Comparison of ENCODE assay signal across 14 mouse cellular contexts in the genomic region with DNA sequence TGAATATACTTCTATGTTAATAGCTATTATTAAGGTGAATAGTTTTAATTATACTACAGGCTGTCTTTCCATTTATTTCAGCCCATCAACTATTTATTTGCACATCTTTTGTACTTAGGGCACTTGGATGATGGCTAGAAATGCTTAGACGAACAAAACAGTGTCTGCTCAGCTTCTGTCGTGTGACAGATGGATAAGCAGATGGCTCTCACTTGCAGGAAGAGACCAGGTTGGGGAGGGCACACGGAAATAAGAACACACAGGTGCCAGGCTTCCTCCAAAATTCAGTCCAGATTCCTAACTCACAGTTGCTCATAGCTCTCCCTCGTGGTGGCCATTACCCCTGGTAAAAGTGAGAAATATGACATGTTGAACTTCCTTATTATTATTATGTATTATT.
A peak's percentile ranks its signal among the peaks of the same experiment; 100 is the strongest.
DNase-seq lines count a peak whose midpoint lies in the region; ATAC-seq and TF ChIP-seq lines count a peak whose summit lies in the region.
"Had no signal": no experiment of that assay in that cellular context is flagged by ENCODE, and none has a peak within 500 bp of the region (broad histone marks: within the 10 kb centered on the region; RNA-seq: fewer than 3 reads in every experiment).

No protein-coding gene starts in this region.

- DNase-seq in brain, adult 2 months (ENCODE audit: low read depth, low spot score) = peak; percentile 99
- DNase-seq in cerebellum, adult 18-20 months = peak; percentile 90 to 93
- DNase-seq in forebrain, postnatal 0 days = peak; percentile 22
- DNase-seq: adrenal gland, postnatal 25 days; heart, postnatal 10 days; lung, adult 18-20 months; retina, postnatal 1 day had no signal

- no peaks in the 10 kb centered on the region for H3K27me3 ChIP-seq in hindbrain, embryonic 16.5 days (replicated peaks; ENCODE audit: control insufficient read depth, insufficient read depth, low read length)
- no peaks in the 10 kb centered on the region for H3K27me3 ChIP-seq in hindbrain, embryonic 13.5 days
- H3K27me3 ChIP-seq in forebrain, postnatal 0 days (ENCODE audit: insufficient read depth, low read length) = no peaks in the 10 kb centered on the region
- H3K27me3 ChIP-seq in intestine, postnatal 0 days (replicated peaks; ENCODE audit: control insufficient read depth, insufficient read depth, low read length) = no peaks in the 10 kb centered on the region
- H3K27me3 ChIP-seq in heart, embryonic 11.5 days (ENCODE audit: control insufficient read depth, insufficient read depth, low read length) = no peaks in the 10 kb centered on the region
- H3K27me3 ChIP-seq: limb, embryonic 15.5 days; megakaryocyte, embryonic 14.5 days had no signal

- no peak for TF ChIP-seq CTCF in forebrain, postnatal 0 days (IDR thresholded peaks at IDR 0.05; ENCODE audit: low read depth)
- no peak for TF ChIP-seq CTCF in intestine, postnatal 0 days (IDR thresholded peaks at IDR 0.05; ENCODE audit: low read depth)

- peak; percentile 64; the same call in 1 of the 2 replicates for ATAC-seq in hindbrain, embryonic 16.5 days
- no peak for ATAC-seq in hindbrain, embryonic 13.5 days (ENCODE audit: low FRiP score)
- no peak for ATAC-seq in forebrain, postnatal 0 days
- ATAC-seq in intestine, postnatal 0 days = no peak
- no peak for ATAC-seq in heart, embryonic 11.5 days (replicated peaks; ENCODE audit: insufficient number of reproducible peaks, low FRiP score, low TSS enrichment)

- H3K4me2 ChIP-seq in hindbrain, embryonic 16.5 days (ENCODE audit: low read length) = no peak overlapping the region
- no peak overlapping the region for H3K4me2 ChIP-seq in hindbrain, embryonic 13.5 days
- H3K4me2 ChIP-seq in forebrain, postnatal 0 days (ENCODE audit: low read depth) = no peak overlapping the region
- H3K4me2 ChIP-seq in intestine, postnatal 0 days (replicated peaks; ENCODE audit: low read depth) = no peak overlapping the region
- no peak overlapping the region for H3K4me2 ChIP-seq in heart, embryonic 11.5 days
- H3K4me2 ChIP-seq: limb, embryonic 15.5 days had no signal

- no peaks in the 10 kb centered on the region for H3K4me1 ChIP-seq in hindbrain, embryonic 16.5 days (ENCODE audit: control insufficient read depth, insufficient read depth, low read depth, low read length)
- no peaks in the 10 kb centered on the region for H3K4me1 ChIP-seq in hindbrain, embryonic 13.5 days (replicated peaks)
- H3K4me1 ChIP-seq in forebrain, postnatal 0 days (ENCODE audit: insufficient read depth) = no peaks in the 10 kb centered on the region
- H3K4me1 ChIP-seq in intestine, postnatal 0 days (replicated peaks; ENCODE audit: control insufficient read depth, insufficient read depth, low read length) = no peaks in the 10 kb centered on the region
- H3K4me1 ChIP-seq in heart, embryonic 11.5 days (ENCODE audit: control insufficient read depth, insufficient read depth, low read length) = no peaks in the 10 kb centered on the region
- H3K4me1 ChIP-seq: limb, embryonic 15.5 days; megakaryocyte, embryonic 14.5 days had no signal

- no peak overlapping the region for H3K4me3 ChIP-seq in hindbrain, embryonic 16.5 days (ENCODE audit: low read length)
- no peak overlapping the region for H3K4me3 ChIP-seq in hindbrain, embryonic 13.5 days
- no peak overlapping the region for H3K4me3 ChIP-seq in forebrain, postnatal 0 days (ENCODE audit: low read depth, low read length)
- no peak overlapping the region for H3K4me3 ChIP-seq in intestine, postnatal 0 days (ENCODE audit: low read depth, low read length)
- H3K4me3 ChIP-seq in heart, embryonic 11.5 days (ENCODE audit: low read depth, low read length) = no peak overlapping the region
- H3K4me3 ChIP-seq: limb, embryonic 15.5 days; megakaryocyte, embryonic 14.5 days had no signal

- H3K27ac ChIP-seq in hindbrain, embryonic 16.5 days (ENCODE audit: low read depth, low read length) = no peak overlapping the region
- no peak overlapping the region for H3K27ac ChIP-seq in hindbrain, embryonic 13.5 days
- no peak overlapping the region for H3K27ac ChIP-seq in forebrain, postnatal 0 days (ENCODE audit: low read depth, low read length)
- no peak overlapping the region for H3K27ac ChIP-seq in intestine, postnatal 0 days (ENCODE audit: low read depth, low read length)
- H3K27ac ChIP-seq in heart, embryonic 11.5 days (ENCODE audit: low read depth, low read length) = no peak overlapping the region
- H3K27ac ChIP-seq: limb, embryonic 15.5 days had no signal

- no peak overlapping the region for H3K9ac ChIP-seq in hindbrain, embryonic 16.5 days (ENCODE audit: low read depth, low read length)
- H3K9ac ChIP-seq in hindbrain, embryonic 13.5 days = no peak overlapping the region
- H3K9ac ChIP-seq in forebrain, postnatal 0 days = no peak overlapping the region
- no peak overlapping the region for H3K9ac ChIP-seq in intestine, postnatal 0 days (ENCODE audit: low read depth, low read length)
- no peak overlapping the region for H3K9ac ChIP-seq in heart, embryonic 11.5 days (ENCODE audit: low read depth, low read length)
- H3K9ac ChIP-seq: limb, embryonic 15.5 days had no signal

- no peaks in the 10 kb centered on the region for H3K9me3 ChIP-seq in hindbrain, embryonic 16.5 days (ENCODE audit: control insufficient read depth, low read length)
- no peaks in the 10 kb centered on the region for H3K9me3 ChIP-seq in hindbrain, embryonic 13.5 days
- no peaks in the 10 kb centered on the region for H3K9me3 ChIP-seq in forebrain, postnatal 0 days (ENCODE audit: low read length)
- no peaks in the 10 kb centered on the region for H3K9me3 ChIP-seq in intestine, postnatal 0 days (ENCODE audit: control insufficient read depth)
- no peaks in the 10 kb centered on the region for H3K9me3 ChIP-seq in heart, embryonic 11.5 days (replicated peaks; ENCODE audit: control insufficient read depth, low read length)
- H3K9me3 ChIP-seq: G1E; limb, embryonic 15.5 days had no signal

- H3K36me3 ChIP-seq in hindbrain, embryonic 16.5 days (ENCODE audit: control insufficient read depth, insufficient read depth, low read length) = no peaks in the 10 kb centered on the region
- H3K36me3 ChIP-seq in hindbrain, embryonic 13.5 days = no peaks in the 10 kb centered on the region
- H3K36me3 ChIP-seq in forebrain, postnatal 0 days (ENCODE audit: insufficient read depth) = no peaks in the 10 kb centered on the region
- H3K36me3 ChIP-seq in intestine, postnatal 0 days (ENCODE audit: control insufficient read depth, insufficient read depth) = no peaks in the 10 kb centered on the region
- H3K36me3 ChIP-seq in heart, embryonic 11.5 days (ENCODE audit: control insufficient read depth, insufficient read depth, low read length) = no peaks in the 10 kb centered on the region
- H3K36me3 ChIP-seq: G1E; limb, embryonic 15.5 days had no signal

- 63% methylated on average over 4 of the region's 4 CpGs for WGBS in hindbrain, embryonic 16.5 days
- 75% methylated on average over 4 of the region's 4 CpGs for WGBS in hindbrain, embryonic 13.5 days
- 46% methylated on average over 4 of the region's 4 CpGs for WGBS in forebrain, postnatal 0 days
- WGBS in intestine, postnatal 0 days = 74% methylated on average over 4 of the region's 4 CpGs
- WGBS in heart, embryonic 11.5 days (ENCODE audit: insufficient replicate concordance) = 70% methylated on average over 4 of the region's 4 CpGs

Comparison
In these comparisons a context has a peak if more than half of its experiments do, and no peak if none do; other contexts are left out.
1. DNase-seq: peak in every context shown above with its lines; median percentile 99 in brain, adult 2 months; 92 in cerebellum, adult 18-20 months; 22 in forebrain, postnatal 0 days.